Comparison of ENCODE assay signal across 13 mouse cellular contexts in genomic region chr11:93101106-93101505, GRCm38 (mm10). TPM values are rescaled to one million over a fixed set of nuclear protein-coding genes. Genes with fewer than 3 reads are reported as not detected.
DNase-seq lines count a peak whose midpoint lies in the region; ATAC-seq lines count a peak whose summit lies in the region.
"Had no signal": no experiment of that assay in that cellular context is flagged by ENCODE, and none has a peak within 500 bp of the region (broad histone marks: within the 10 kb centered on the region; RNA-seq: fewer than 3 reads in every experiment).

No protein-coding gene starts in this region.

- H3K4me3 ChIP-seq in hindbrain, embryonic 13.5 days: peak overlapping the region; percentile 66
- H3K4me3 ChIP-seq in hindbrain, embryonic 11.5 days (ENCODE audit: low read depth, low read length): no peak overlapping the region
- peak overlapping the region; percentile 64 for H3K4me3 ChIP-seq in midbrain, embryonic 14.5 days (replicated peaks; ENCODE audit: low read depth, low read length)
- H3K4me3 ChIP-seq: kidney, embryonic 15.5 days; liver, embryonic 15.5 days had no signal

- no peak overlapping the region for H3K27ac ChIP-seq in hindbrain, embryonic 13.5 days
- no peak overlapping the region for H3K27ac ChIP-seq in hindbrain, embryonic 11.5 days (ENCODE audit: low read depth, low read length)
- no peak overlapping the region for H3K27ac ChIP-seq in midbrain, embryonic 14.5 days (replicated peaks; ENCODE audit: low read depth, low read length)
- H3K27ac ChIP-seq: kidney, embryonic 15.5 days; liver, embryonic 15.5 days had no signal

- no peaks in the 10 kb centered on the region for H3K36me3 ChIP-seq in hindbrain, embryonic 13.5 days
- H3K36me3 ChIP-seq in hindbrain, embryonic 11.5 days (ENCODE audit: control insufficient read depth, insufficient read depth, low read length): no peaks in the 10 kb centered on the region
- H3K36me3 ChIP-seq in midbrain, embryonic 14.5 days (ENCODE audit: control insufficient read depth, insufficient read depth, low read length): no peaks in the 10 kb centered on the region
- H3K36me3 ChIP-seq: kidney, embryonic 15.5 days; liver, embryonic 15.5 days had no signal

- no peak for ATAC-seq in hindbrain, embryonic 13.5 days (ENCODE audit: low FRiP score)
- no peak for ATAC-seq in hindbrain, embryonic 11.5 days (ENCODE audit: low FRiP score)
- no peak for ATAC-seq in midbrain, embryonic 14.5 days (ENCODE audit: low FRiP score, low TSS enrichment)

- peak overlapping the region; percentile 79 for H3K9ac ChIP-seq in hindbrain, embryonic 13.5 days
- no peak overlapping the region for H3K9ac ChIP-seq in hindbrain, embryonic 11.5 days (ENCODE audit: low read depth, low read length)
- peak overlapping the region; percentile 62; the same call in 1 of the 2 replicates for H3K9ac ChIP-seq in midbrain, embryonic 14.5 days (replicated peaks; ENCODE audit: low read length)
- H3K9ac ChIP-seq: kidney, embryonic 15.5 days; liver, embryonic 15.5 days had no signal

- H3K27me3 ChIP-seq in hindbrain, embryonic 13.5 days: peaks cover 54% of the 10 kb centered on the region
- H3K27me3 ChIP-seq in hindbrain, embryonic 11.5 days (ENCODE audit: control insufficient read depth, insufficient read depth, low read length): peaks cover 32% of the 10 kb centered on the region
- H3K27me3 ChIP-seq in midbrain, embryonic 14.5 days (ENCODE audit: control insufficient read depth, insufficient read depth, low read length): peaks cover 17% of the 10 kb centered on the region

- no peak for DNase-seq in hindbrain, embryonic 11.5 days (ENCODE audit: low spot score)
- peak; percentile 93 for DNase-seq in brain, adult 2 months (ENCODE audit: low read depth, low spot score)
- DNase-seq in cerebellum, postnatal 10 days: peak; percentile 57 to 62
- DNase-seq in midbrain, embryonic 14.5 days: peak; percentile 28
- no peak for DNase-seq in lung, postnatal 4 days
- no peak for DNase-seq in embryo, embryonic 10.5 days (ENCODE audit: low spot score)
- no peak for DNase-seq in layer of hippocampus, adult 9-10 months (ENCODE audit: low spot score)
- DNase-seq: adrenal gland, adult 2 months; heart, adult 11 months; heart, postnatal 14 days had no signal

- no peaks in the 10 kb centered on the region for H3K9me3 ChIP-seq in hindbrain, embryonic 13.5 days
- no peaks in the 10 kb centered on the region for H3K9me3 ChIP-seq in hindbrain, embryonic 11.5 days (ENCODE audit: control insufficient read depth, low read length)
- no peaks in the 10 kb centered on the region for H3K9me3 ChIP-seq in midbrain, embryonic 14.5 days (ENCODE audit: control insufficient read depth, low read length)
- H3K9me3 ChIP-seq: kidney, embryonic 15.5 days; liver, embryonic 15.5 days had no signal

- H3K4me2 ChIP-seq in hindbrain, embryonic 13.5 days: peak overlapping the region; percentile 95
- H3K4me2 ChIP-seq in hindbrain, embryonic 11.5 days (replicated peaks; ENCODE audit: low read depth, low read length): no peak overlapping the region
- H3K4me2 ChIP-seq in midbrain, embryonic 14.5 days (ENCODE audit: low read length): peak overlapping the region; percentile 98
- H3K4me2 ChIP-seq: kidney, embryonic 15.5 days; liver, embryonic 15.5 days had no signal

- H3K4me1 ChIP-seq in hindbrain, embryonic 13.5 days (replicated peaks): peaks cover 22% of the 10 kb centered on the region
- 0 out of 2 replicates have a peak, but pooled peaks cover 6% of the 10 kb centered on the region for H3K4me1 ChIP-seq in hindbrain, embryonic 11.5 days (replicated peaks; ENCODE audit: control insufficient read depth, insufficient read depth, low read length)
- H3K4me1 ChIP-seq in midbrain, embryonic 14.5 days (ENCODE audit: control insufficient read depth, insufficient read depth, low read length): 0 out of 2 replicates have a peak, but pooled peaks cover 5% of the 10 kb centered on the region
- H3K4me1 ChIP-seq: liver, embryonic 15.5 days had no signal

- 8% methylated on average over 2 of the region's 2 CpGs for WGBS in hindbrain, embryonic 13.5 days
- 9% methylated on average over 2 of the region's 2 CpGs for WGBS in hindbrain, embryonic 11.5 days
- WGBS in midbrain, embryonic 14.5 days: 3% methylated on average over 2 of the region's 2 CpGs

RNA-seq across cellular contexts. Expression of gene Car10, which starts 3.3 kb away (rescaled TPM):
- polyA plus RNA-seq in hindbrain, embryonic 13.5 days (2015; fragmentation: Nextera tagmentation; extraction: Ambion mirVana): 29.3 and 32.9 TPM in 2 replicates
- polyA plus RNA-seq in hindbrain, embryonic 11.5 days (2014; fragmentation: Nextera tagmentation; extraction: Ambion mirVana): 4.9 and 5.8 TPM in 2 replicates
- 28.7 and 31.3 TPM in 2 replicates for polyA plus RNA-seq in midbrain, embryonic 14.5 days (2014; fragmentation: Nextera tagmentation; extraction: Ambion mirVana)
- polyA plus RNA-seq: liver, embryonic 15.5 days had no signal

Comparison
In these comparisons a context has a peak if more than half of its experiments do, and no peak if none do; other contexts are left out.
1. DNase-seq: peak in brain, adult 2 months (single experiment), cerebellum, postnatal 10 days (2 of 2) and midbrain, embryonic 14.5 days (single experiment); none in hindbrain, embryonic 11.5 days (single experiment), lung, postnatal 4 days (0 of 2), embryo, embryonic 10.5 days (single experiment) and layer of hippocampus, adult 9-10 months (single experiment).